Mouse (Mus musculus) activated CD4-positive, CD25-positive, alpha-beta regulatory T cell, adult 4 months (primary cell): ENCODE data around the gene Bmf. TPM values are rescaled to one million over a fixed set of nuclear protein-coding genes. Genes with fewer than 3 reads are reported as not detected.

Experiments
- ATAC-seq: one replicate; pipeline ENCODE4 v1.8.0; 2017
- polyA plus RNA-seq, 2 experiments: library from polyadenylated mRNA; unstranded; fragments of 100-300 nt; shearing (Covaris generic); gene quantifications; one replicate each; pipeline ENCODE4 v1.2.1; 2017

The Bmf gene
- polyA plus RNA-seq, 2 experiments from 2014 or later, result 0.18 to 0.19 TPM

GRCm38 (mm10) chr2:118543893-118544799, 5.3 kb downstream of the Bmf start:
- ATAC-seq, result peak; percentile 45

- no peak for ATAC-seq
Measured at GRCm38 (mm10) chr2:118542971-118543573, 6.4 kb downstream of the Bmf start.

GRCm38 (mm10) chr2:118541716-118542115, 7.8 kb downstream of the Bmf start:
- ATAC-seq, result no peak

GRCm38 (mm10) chr2:118540691-118541117, 8.8 kb downstream of the Bmf start:
- no peak for ATAC-seq

- no peak for ATAC-seq
Measured at GRCm38 (mm10) chr2:118539881-118540516, 9.5 kb downstream of the Bmf start.

GRCm38 (mm10) chr2:118539040-118539439, 10.4 kb downstream of the Bmf start:
- ATAC-seq, result no peak

GRCm38 (mm10) chr2:118537226-118537625, 12.3 kb downstream of the Bmf start:
- no peak for ATAC-seq

GRCm38 (mm10) chr2:118536553-118536952, 12.9 kb downstream of the Bmf start:
- no peak for ATAC-seq

- no peak for ATAC-seq
Measured at GRCm38 (mm10) chr2:118536111-118536510, 13.4 kb downstream of the Bmf start.

- no peak for ATAC-seq
Measured at GRCm38 (mm10) chr2:118533969-118534368, 15.5 kb downstream of the Bmf start.

- ATAC-seq, result no peak
Measured at GRCm38 (mm10) chr2:118532855-118533675, 16.4 kb downstream of the Bmf start.

- no peak for ATAC-seq
Measured at GRCm38 (mm10) chr2:118532401-118532800, 17.1 kb downstream of the Bmf start.

- no peak for ATAC-seq
Measured at GRCm38 (mm10) chr2:118529466-118530181, 19.9 kb downstream of the Bmf start.

GRCm38 (mm10) chr2:118526545-118526944, 22.9 kb downstream of the Bmf start:
- ATAC-seq, result peak; percentile 32

GRCm38 (mm10) chr2:118524811-118525210, 24.7 kb downstream of the Bmf start:
- no peak for ATAC-seq

- ATAC-seq, result no peak
Measured at GRCm38 (mm10) chr2:118523163-118523730, 26.2 kb downstream of the Bmf start.

GRCm38 (mm10) chr2:118522265-118522664, 27.2 kb downstream of the Bmf start:
- ATAC-seq, result no peak

- ATAC-seq, result no peak
Measured at GRCm38 (mm10) chr2:118520042-118520933, 29.2 kb downstream of the Bmf start.

GRCm38 (mm10) chr2:118512418-118513377, 36.8 kb downstream of the Bmf start:
- no peak for ATAC-seq
